Mouse (Mus musculus): ENCODE data around the gene Olfr137. TPM values are rescaled to one million over a fixed set of nuclear protein-coding genes. Genes with fewer than 3 reads are reported as not detected.

The Olfr137 gene
- polyA plus RNA-seq (2014; fragmentation: Illumina TruSeq; extraction: RNeasy Lipid Tissue Mini Kit (QIAGEN cat#74804)) = not detected

GRCm38 (mm10) chr17:38307470-38307869 lies at the start of gene Olfr137:
Gene Olfr137, minus strand, starts transcription at chr17:38307570.

GRCm38 (mm10) chr17:38329531-38329930 lies 22.2 kb upstream of the Olfr137 start, which contains the start of gene Olfr136:
Gene Olfr136, plus strand, starts transcription at chr17:38329831.

GRCm38 (mm10) chr17:38260735-38261134 lies 46.6 kb downstream of the Olfr137 start, which contains the start of gene Olfr138:
Gene Olfr138, plus strand, starts transcription at chr17:38261035.

Other genes starting within 250 kb of the Olfr137 start
- gene Olfr129, start 247.5 kb downstream of the Olfr137 start, polyA plus RNA-seq (2014; fragmentation: Illumina TruSeq; extraction: RNeasy Lipid Tissue Mini Kit (QIAGEN cat#74804)) = not detected
- gene Olfr130, start 243.6 kb downstream of the Olfr137 start, polyA plus RNA-seq (2014; fragmentation: Illumina TruSeq; extraction: RNeasy Lipid Tissue Mini Kit (QIAGEN cat#74804)) = not detected
- not detected for gene Olfr131, start 218.9 kb downstream of the Olfr137 start, polyA plus RNA-seq (2014; fragmentation: Illumina TruSeq; extraction: RNeasy Lipid Tissue Mini Kit (QIAGEN cat#74804))
- not detected for gene Olfr132, start 173.0 kb downstream of the Olfr137 start, polyA plus RNA-seq (2014; fragmentation: Illumina TruSeq; extraction: RNeasy Lipid Tissue Mini Kit (QIAGEN cat#74804))
- gene Olfr133, start 162.3 kb downstream of the Olfr137 start, polyA plus RNA-seq (2014; fragmentation: Illumina TruSeq; extraction: RNeasy Lipid Tissue Mini Kit (QIAGEN cat#74804)) = not detected
- gene Olfr134, start 136.2 kb downstream of the Olfr137 start, polyA plus RNA-seq (2014; fragmentation: Illumina TruSeq; extraction: RNeasy Lipid Tissue Mini Kit (QIAGEN cat#74804)) = not detected
- gene Olfr135, start 103.2 kb downstream of the Olfr137 start, polyA plus RNA-seq (2014; fragmentation: Illumina TruSeq; extraction: RNeasy Lipid Tissue Mini Kit (QIAGEN cat#74804)) = not detected
- gene Olfr138, start 46.5 kb downstream of the Olfr137 start, polyA plus RNA-seq (2014; fragmentation: Illumina TruSeq; extraction: RNeasy Lipid Tissue Mini Kit (QIAGEN cat#74804)) = not detected
- not detected for gene Olfr136, start 22.3 kb upstream of the Olfr137 start, polyA plus RNA-seq (2014; fragmentation: Illumina TruSeq; extraction: RNeasy Lipid Tissue Mini Kit (QIAGEN cat#74804))
- gene Esp36, start 112.6 kb upstream of the Olfr137 start, polyA plus RNA-seq (2014; fragmentation: Illumina TruSeq; extraction: RNeasy Lipid Tissue Mini Kit (QIAGEN cat#74804)) = not detected
- gene Esp34, start 246.6 kb upstream of the Olfr137 start, polyA plus RNA-seq (2014; fragmentation: Illumina TruSeq; extraction: RNeasy Lipid Tissue Mini Kit (QIAGEN cat#74804)) = not detected